Mouse (Mus musculus) heart, adult 11 months (tissue): ENCODE measurements around the gene Sprr2e.

Experiments
- DNase-seq: peaks from one replicate; pipeline ENCODE4 v3.0.0; 2022

The Sprr2e gene

GRCm38 (mm10) chr3:92351843-92352242 is at the start of gene Sprr2e:
Gene Sprr2e (plus strand): TSS chr3:92352143.
- no peak for DNase-seq

GRCm38 (mm10) chr3:92307406-92307805 is 44.5 kb upstream of the Sprr2e start:
- no peak for DNase-seq

- no peak for DNase-seq
Observed at GRCm38 (mm10) chr3:92316320-92316719, 35.6 kb upstream of the Sprr2e start, which contains the start of gene Sprr2b. Gene Sprr2b (plus strand): TSS chr3:92316620.

GRCm38 (mm10) chr3:92317384-92317783 is 34.6 kb upstream of the Sprr2e start:
- no peak for DNase-seq

GRCm38 (mm10) chr3:92336278-92336677 is 15.7 kb upstream of the Sprr2e start:
- DNase-seq, result no peak

- no peak for DNase-seq
Observed at GRCm38 (mm10) chr3:92338840-92339239, 13.1 kb upstream of the Sprr2e start, which contains the start of gene Sprr2d. Gene Sprr2d (plus strand): TSS chr3:92339140.

GRCm38 (mm10) chr3:92361619-92362018 is 9.7 kb downstream of the Sprr2e start:
- no peak for DNase-seq

GRCm38 (mm10) chr3:92364887-92365286 is 12.9 kb downstream of the Sprr2e start, which contains the start of gene Sprr2f:
Gene Sprr2f (plus strand): TSS chr3:92365187.
- DNase-seq, result no peak

GRCm38 (mm10) chr3:92373613-92374012 is 21.7 kb downstream of the Sprr2e start:
- DNase-seq, result no peak

GRCm38 (mm10) chr3:92385385-92385784 is 33.4 kb downstream of the Sprr2e start, which contains the start of gene Sprr2h:
Gene Sprr2h (plus strand): TSS chr3:92385685.
- no peak for DNase-seq

GRCm38 (mm10) chr3:92394301-92394700 is 42.4 kb downstream of the Sprr2e start:
- no peak for DNase-seq
